Mouse (Mus musculus): Measurements from ENCODE around the gene Ttc9.

The Ttc9 gene

GRCm38 (mm10) chr12:81658086-81658485 is 27.0 kb downstream of the Ttc9 start:
- in situ Hi-C loops (cut with MboI), result no loop called here

GRCm38 (mm10) chr12:81662076-81662475 is 31.0 kb downstream of the Ttc9 start:
- in situ Hi-C loops (cut with MboI), result no loop called here

- in situ Hi-C loops (cut with MboI), result no loop called here
Observed at GRCm38 (mm10) chr12:81663116-81663515, 32.1 kb downstream of the Ttc9 start.

- in situ Hi-C loops (cut with MboI), result no loop called here
Observed at GRCm38 (mm10) chr12:81663906-81664305, 32.9 kb downstream of the Ttc9 start.

GRCm38 (mm10) chr12:81668406-81668805 is 37.4 kb downstream of the Ttc9 start:
- in situ Hi-C loops (cut with MboI), result no loop called here

GRCm38 (mm10) chr12:81675557-81675956 is 44.5 kb downstream of the Ttc9 start:
- in situ Hi-C loops (cut with MboI), result no loop called here

- in situ Hi-C loops (cut with MboI), result no loop called here
Observed at GRCm38 (mm10) chr12:81679807-81680529, 48.9 kb downstream of the Ttc9 start.

- in situ Hi-C loops (cut with MboI), result no loop called here
Observed at GRCm38 (mm10) chr12:81683395-81683794, 52.3 kb downstream of the Ttc9 start.

- in situ Hi-C loops (cut with MboI), result no loop called here
Observed at GRCm38 (mm10) chr12:81684096-81684495, 53.0 kb downstream of the Ttc9 start.

- in situ Hi-C loops (cut with MboI), result no loop called here
Observed at GRCm38 (mm10) chr12:81685981-81686380, 54.9 kb downstream of the Ttc9 start.

GRCm38 (mm10) chr12:81686406-81687117 is 55.5 kb downstream of the Ttc9 start:
- in situ Hi-C loops (cut with MboI), result no loop called here

- in situ Hi-C loops (cut with MboI), result no loop called here
Observed at GRCm38 (mm10) chr12:81687873-81688272, 56.8 kb downstream of the Ttc9 start.

- in situ Hi-C loops (cut with MboI), result no loop called here
Observed at GRCm38 (mm10) chr12:81688537-81688936, 57.5 kb downstream of the Ttc9 start.

- in situ Hi-C loops (cut with MboI), result no loop called here
Observed at GRCm38 (mm10) chr12:81689505-81690056, 58.5 kb downstream of the Ttc9 start.

- in situ Hi-C loops (cut with MboI), result no loop called here
Observed at GRCm38 (mm10) chr12:81690111-81690510, 59.1 kb downstream of the Ttc9 start.

GRCm38 (mm10) chr12:81690751-81691150 is 59.7 kb downstream of the Ttc9 start:
- in situ Hi-C loops (cut with MboI), result no loop called here

- in situ Hi-C loops (cut with MboI), result no loop called here
Observed at GRCm38 (mm10) chr12:81691177-81691730, 60.2 kb downstream of the Ttc9 start.

- in situ Hi-C loops (cut with MboI), result no loop called here
Observed at GRCm38 (mm10) chr12:81698011-81698410, 67.0 kb downstream of the Ttc9 start.

GRCm38 (mm10) chr12:81702903-81703302 is 71.9 kb downstream of the Ttc9 start:
- in situ Hi-C loops (cut with MboI), result no loop called here

- in situ Hi-C loops (cut with MboI), result no loop called here
Observed at GRCm38 (mm10) chr12:81712618-81713017, 81.6 kb downstream of the Ttc9 start.
